Mouse (Mus musculus): ENCODE data around the gene Klk14. TPM values are rescaled to one million over a fixed set of nuclear protein-coding genes. Genes with fewer than 3 reads are reported as not detected.

Gene Klk14
- total and polyA plus RNA-seq, 3 experiments, result not detected

Other genes starting within 250 kb of the Klk14 start
- not detected for gene Cldnd2, start 249.6 kb upstream of the Klk14 start, total RNA-seq (2021)
- not detected in 2 replicates for gene Cldnd2, start 249.6 kb upstream of the Klk14 start, polyA plus RNA-seq (2012; rRNA removed)
- gene Etfb, start 246.3 kb upstream of the Klk14 start, total RNA-seq (2021), result 100 to 1,000 TPM; 367 to 728 TPM
- gene Etfb, start 246.3 kb upstream of the Klk14 start, polyA plus RNA-seq (2012; rRNA removed), result 33.7 and 44.2 TPM in 2 replicates
- gene Gm45233, start 246.3 kb upstream of the Klk14 start, total RNA-seq (2021), result 1 to 10 TPM in 1 of 2 experiments, under 1 TPM in 1; 0.58 to 1.5 TPM
- 1.7 and 4.6 TPM in 2 replicates for gene Gm45233, start 246.3 kb upstream of the Klk14 start, polyA plus RNA-seq (2012; rRNA removed)
- gene Vsig10l, start 227.3 kb upstream of the Klk14 start, total RNA-seq (2021), result 1 to 10 TPM; 2.2 to 2.8 TPM
- 7.9 and 10.9 TPM in 2 replicates for gene Vsig10l, start 227.3 kb upstream of the Klk14 start, polyA plus RNA-seq (2012; rRNA removed)
- 1 to 10 TPM; 2.2 to 3.3 TPM for gene Iglon5, start 200.3 kb upstream of the Klk14 start, total RNA-seq (2021)
- gene Iglon5, start 200.3 kb upstream of the Klk14 start, polyA plus RNA-seq (2012; rRNA removed), result 3.3 and 4.4 TPM in 2 replicates
- gene 4931406B18Rik, start 184.5 kb upstream of the Klk14 start, total RNA-seq (2021), result not detected
- not detected in 2 replicates for gene 4931406B18Rik, start 184.5 kb upstream of the Klk14 start, polyA plus RNA-seq (2012; rRNA removed)
- 1 to 10 TPM; 3.1 to 4.5 TPM for gene Cd33, start 146.0 kb upstream of the Klk14 start, total RNA-seq (2021)
- gene Cd33, start 146.0 kb upstream of the Klk14 start, polyA plus RNA-seq (2012; rRNA removed), result 3.8 and 6.1 TPM in 2 replicates
- gene Zfp658, start 128.2 kb upstream of the Klk14 start, total RNA-seq (2021), result 1 to 10 TPM; 2.0 to 3.1 TPM
- 0.52 and 0.71 TPM in 2 replicates for gene Zfp658, start 128.2 kb upstream of the Klk14 start, polyA plus RNA-seq (2012; rRNA removed)
- 10 to 100 TPM; 12.8 to 18.1 TPM for gene Zfp719, start 110.8 kb upstream of the Klk14 start, total RNA-seq (2021)
- 0.27 and 0.47 TPM in 2 replicates for gene Zfp719, start 110.8 kb upstream of the Klk14 start, polyA plus RNA-seq (2012; rRNA removed)
- not detected for gene Zfp819, start 83.2 kb upstream of the Klk14 start, total RNA-seq (2021)
- not detected in 2 replicates for gene Zfp819, start 83.2 kb upstream of the Klk14 start, polyA plus RNA-seq (2012; rRNA removed)
- not detected for gene Ceacam18, start 55.7 kb upstream of the Klk14 start, total RNA-seq (2021)
- gene Ceacam18, start 55.7 kb upstream of the Klk14 start, polyA plus RNA-seq (2012; rRNA removed), result not detected in 2 replicates
- 1 to 10 TPM; 3.5 to 5.0 TPM for gene Siglece, start 30.3 kb upstream of the Klk14 start, total RNA-seq (2021)
- gene Siglece, start 30.3 kb upstream of the Klk14 start, polyA plus RNA-seq (2012; rRNA removed), result 3.6 and 5.3 TPM in 2 replicates
- gene Ctu1, start 18.4 kb upstream of the Klk14 start, total RNA-seq (2021), result 10 to 100 TPM in 1 of 2 experiments, 1 to 10 TPM in 1; 9.9 to 10.4 TPM
- gene Ctu1, start 18.4 kb upstream of the Klk14 start, polyA plus RNA-seq (2012; rRNA removed), result 20.1 and 21.3 TPM in 2 replicates
- gene Klk13, start 22.1 kb downstream of the Klk14 start, total RNA-seq (2021), result not detected
- 0.12 and 0.36 TPM in 2 replicates for gene Klk13, start 22.1 kb downstream of the Klk14 start, polyA plus RNA-seq (2012; rRNA removed)
- not detected for gene Klk12, start 78.5 kb downstream of the Klk14 start, total RNA-seq (2021)
- not detected in 2 replicates for gene Klk12, start 78.5 kb downstream of the Klk14 start, polyA plus RNA-seq (2012; rRNA removed)
- gene Klk11, start 84.2 kb downstream of the Klk14 start, total RNA-seq (2021), result not detected
- not detected in 2 replicates for gene Klk11, start 84.2 kb downstream of the Klk14 start, polyA plus RNA-seq (2012; rRNA removed)
- gene Klk10, start 90.6 kb downstream of the Klk14 start, total RNA-seq (2021), result under 1 TPM; 0.40 to 0.62 TPM
- gene Klk10, start 90.6 kb downstream of the Klk14 start, polyA plus RNA-seq (2012; rRNA removed), result 1.0 and 1.4 TPM in 2 replicates
- not detected for gene Klk9, start 101.5 kb downstream of the Klk14 start, total RNA-seq (2021)
- not detected in 2 replicates for gene Klk9, start 101.5 kb downstream of the Klk14 start, polyA plus RNA-seq (2012; rRNA removed)
- 1 to 10 TPM; 3.0 to 3.5 TPM for gene Klk8, start 107.2 kb downstream of the Klk14 start, total RNA-seq (2021)
- 1.4 and 2.3 TPM in 2 replicates for gene Klk8, start 107.2 kb downstream of the Klk14 start, polyA plus RNA-seq (2012; rRNA removed)
- gene Klk7, start 120.9 kb downstream of the Klk14 start, total RNA-seq (2021), result not detected
- not detected in 2 replicates for gene Klk7, start 120.9 kb downstream of the Klk14 start, polyA plus RNA-seq (2012; rRNA removed)
- not detected for gene Klk6, start 134.1 kb downstream of the Klk14 start, total RNA-seq (2021)
- gene Klk6, start 134.1 kb downstream of the Klk14 start, polyA plus RNA-seq (2012; rRNA removed), result not detected in 2 replicates
- not detected for gene Klk5, start 151.6 kb downstream of the Klk14 start, total RNA-seq (2021)
- not detected in 2 replicates for gene Klk5, start 151.6 kb downstream of the Klk14 start, polyA plus RNA-seq (2012; rRNA removed)
- gene Klk4, start 190.7 kb downstream of the Klk14 start, total RNA-seq (2021), result not detected
- not detected in 2 replicates for gene Klk4, start 190.7 kb downstream of the Klk14 start, polyA plus RNA-seq (2012; rRNA removed)
- gene Klk15, start 243.3 kb downstream of the Klk14 start, total RNA-seq (2021), result not detected
- gene Klk15, start 243.3 kb downstream of the Klk14 start, polyA plus RNA-seq (2012; rRNA removed), result not detected in 2 replicates

All from adrenal gland, adult 2 months (tissue).